Mouse (Mus musculus) kidney, adult 2 months (tissue): ENCODE data around the gene Zfp534. TPM values are rescaled to one million over a fixed set of nuclear protein-coding genes. Genes with fewer than 3 reads are reported as not detected.
"Not testable (repeated sequence)": the region's sequence is repeated elsewhere in the genome, so short reads cannot be mapped to it uniquely, and the experiment has no call there.

Source experiments
- DNase-seq: peaks from one replicate; pipeline ENCODE4 v3.0.0; 2021
- H3K27ac ChIP-seq: fragments of 200-500 bp; 2 replicates; pipeline ENCODE4 v1.5.1; 2012; ENCODE audit warnings: low read depth, low read length, control low read depth, inconsistent platforms; ENCODE audit not compliant: insufficient read depth
- H3K27me3 ChIP-seq: fragments of 200-500 bp; replicated peaks from 2 replicates; pipeline ENCODE4 v1.6.1; 2012; ENCODE audit warnings: mild to moderate bottlenecking, moderate library complexity, low read length, inconsistent platforms; ENCODE audit not compliant: control insufficient read depth, insufficient read depth
- H3K36me3 ChIP-seq: fragments of 200-500 bp; 2 replicates; pipeline ENCODE4 v1.6.1; 2012; ENCODE audit warnings: mild to moderate bottlenecking, moderate library complexity, low read length, inconsistent platforms; ENCODE audit not compliant: control insufficient read depth, insufficient read depth
- H3K4me1 ChIP-seq: fragments of 200-500 bp; 2 replicates; pipeline ENCODE4 v1.6.1; 2011; ENCODE audit warnings: low read length; ENCODE audit not compliant: control insufficient read depth, insufficient read depth
- H3K4me3 ChIP-seq: fragments of 200-500 bp; 2 replicates; pipeline ENCODE4 v1.5.1; 2011; ENCODE audit warnings: mild to moderate bottlenecking, low read depth, low read length, control low read depth; ENCODE audit not compliant: insufficient read depth
- WGBS: fragments of 180-500 bp; shearing (Covaris S2); methylation state at CpG from one replicate; pipeline ENCODE4 v1.1.7; 2018; 5-methylcytosine and 5-hydroxymethylcytosine counted together
- polyA plus RNA-seq: library from polyadenylated mRNA; depleted of rRNA; stranded (reverse); fragments of >200 nt; gene quantifications from 2 replicates; pipeline ENCODE4 v1.2.3, GENCODE M21; 2012; rRNA removed

Zfp534 gene
- polyA plus RNA-seq: not detected in 2 replicates

- H3K36me3 ChIP-seq, H3K4me1 ChIP-seq, DNase-seq, H3K27me3 ChIP-seq, H3K27ac ChIP-seq, H3K4me3 ChIP-seq: not testable (repeated sequence)
- 71% methylated on average over 3 of the region's 3 CpGs for WGBS
These were observed at the start of gene Zfp534 for GRCm38 (mm10) chr4:147702453-147702852. Zfp534 (minus strand) TSS chr4:147702553.

- H3K4me1 ChIP-seq, DNase-seq, H3K27ac ChIP-seq, H3K27me3 ChIP-seq, H3K4me3 ChIP-seq, H3K36me3 ChIP-seq: not testable (repeated sequence)
- WGBS: 94% methylated on average over 14 of the region's 15 CpGs
These were observed 43.9 kb upstream of the Zfp534 start for GRCm38 (mm10) chr4:147746255-147746654.

GRCm38 (mm10) chr4:147738636-147739369 lies 36.5 kb upstream of the Zfp534 start:
- H3K36me3 ChIP-seq, DNase-seq, H3K27me3 ChIP-seq, H3K4me1 ChIP-seq, H3K27ac ChIP-seq: not testable (repeated sequence)
- peak overlapping the region; percentile 45; the same call in 1 of the 2 replicates for H3K4me3 ChIP-seq
- WGBS: 33% methylated on average over 63 of the region's 63 CpGs

GRCm38 (mm10) chr4:147655245-147655644 lies 47.1 kb downstream of the Zfp534 start:
- H3K4me1 ChIP-seq, H3K4me3 ChIP-seq, H3K36me3 ChIP-seq, H3K27ac ChIP-seq, H3K27me3 ChIP-seq: not testable (repeated sequence)
- WGBS: 85% methylated on average over 5 of the region's 5 CpGs
- DNase-seq: peak; percentile 3

GRCm38 (mm10) chr4:147647407-147647806 lies 54.9 kb downstream of the Zfp534 start:
- not testable (repeated sequence) for H3K27me3 ChIP-seq, H3K36me3 ChIP-seq, H3K27ac ChIP-seq, H3K4me3 ChIP-seq, DNase-seq, H3K4me1 ChIP-seq
- no CpG with 5 or more reads among the region's 3 CpGs for WGBS

- H3K27me3 ChIP-seq, H3K27ac ChIP-seq, H3K4me3 ChIP-seq, DNase-seq, H3K36me3 ChIP-seq, H3K4me1 ChIP-seq: not testable (repeated sequence)
- no CpG with 5 or more reads among the region's 6 CpGs for WGBS
These were observed 59.9 kb downstream of the Zfp534 start, which contains the start of gene Zfp979 for GRCm38 (mm10) chr4:147642413-147642812. Zfp979 (minus strand) TSS chr4:147642513.

GRCm38 (mm10) chr4:147641932-147642331 lies 60.4 kb downstream of the Zfp534 start:
- not testable (repeated sequence) for H3K27ac ChIP-seq, DNase-seq, H3K4me3 ChIP-seq, H3K27me3 ChIP-seq, H3K36me3 ChIP-seq, H3K4me1 ChIP-seq
- 45% methylated on average over 2 of the region's 3 CpGs for WGBS

DNA sequence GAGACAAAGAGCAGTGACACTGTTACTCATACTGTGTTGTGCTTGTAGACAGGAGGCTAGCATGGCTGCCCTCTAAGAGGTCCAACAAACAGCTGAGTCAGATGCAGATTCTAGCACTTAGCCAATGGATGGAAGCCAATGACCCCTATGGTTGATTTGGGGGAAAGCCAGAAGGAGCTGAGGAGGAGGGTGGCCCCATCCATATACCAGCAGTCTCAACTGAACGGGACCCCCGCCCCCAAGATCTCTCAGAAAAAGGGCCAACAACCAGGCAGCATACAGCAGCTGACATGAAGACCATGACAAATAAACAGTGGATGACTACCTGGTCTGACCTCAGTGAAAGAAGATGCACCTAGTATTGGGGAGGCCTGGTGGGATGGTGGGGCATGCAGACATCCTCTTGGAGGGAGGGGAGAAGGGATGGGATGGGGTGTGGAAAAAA lies 68.5 kb downstream of the Zfp534 start:
- H3K27me3 ChIP-seq, H3K4me3 ChIP-seq, DNase-seq, H3K27ac ChIP-seq, H3K36me3 ChIP-seq, H3K4me1 ChIP-seq: not testable (repeated sequence)
- no CpG with 5 or more reads among the region's 2 CpGs for WGBS

Other genes with a start within 250 kb of the Zfp534 start
- 0.14 and 0.16 TPM in 2 replicates for gene Zfp982, start 210.1 kb downstream of the Zfp534 start, polyA plus RNA-seq
- gene Gm16503, start 162.3 kb downstream of the Zfp534 start, polyA plus RNA-seq: 0.02 TPM in 1 of 2 replicates, not detected in the other
- not detected in 2 replicates for gene Zfp985, start 149.3 kb downstream of the Zfp534 start, polyA plus RNA-seq
- gene Zfp979, start 60.0 kb downstream of the Zfp534 start, polyA plus RNA-seq: 0.08 and 0.31 TPM in 2 replicates
- gene Zfp984, start 107.2 kb upstream of the Zfp534 start, polyA plus RNA-seq: 0.30 and 0.70 TPM in 2 replicates
- gene Zfp933, start 145.8 kb upstream of the Zfp534 start, polyA plus RNA-seq: 0.90 and 1.2 TPM in 2 replicates
- gene Miip, start 166.3 kb upstream of the Zfp534 start, polyA plus RNA-seq: 27.7 and 35.6 TPM in 2 replicates
- gene Fv1, start 166.4 kb upstream of the Zfp534 start, polyA plus RNA-seq: 1.0 and 1.4 TPM in 2 replicates
- 82.8 and 85.5 TPM in 2 replicates for gene Mfn2, start 202.2 kb upstream of the Zfp534 start, polyA plus RNA-seq
- 42.1 and 45.9 TPM in 2 replicates for gene Plod1, start 234.2 kb upstream of the Zfp534 start, polyA plus RNA-seq
- 62.6 and 82.4 TPM in 2 replicates for gene 2510039O18Rik, start 238.3 kb upstream of the Zfp534 start, polyA plus RNA-seq